Mouse (Mus musculus): ENCODE measurements at regions not wholly inside any gene's neighbourhood (a gene's known extent, or its start where the extent isn't known, plus 50 kb on each side); places are given as distances from the start of the nearest gene placed in this dataset.

GRCm38 (mm10) chr8:7718898-7719696, 941.9 kb downstream of the Efnb2 start:
- no peak for TF ChIP-seq CTCF (IDR thresholded peaks at IDR 0.05; ENCODE audit: control insufficient read depth, insufficient read depth, insufficient read length)
- TF ChIP-seq MYOD1 (IDR thresholded peaks at IDR 0.05; ENCODE audit: control insufficient read depth, insufficient read length, low read depth): no peak
- TF ChIP-seq USF1 (IDR thresholded peaks at IDR 0.05; ENCODE audit: low read depth): no peak
- TF ChIP-seq CEBPB (IDR thresholded peaks at IDR 0.05; ENCODE audit: low read depth): no peak
- TF ChIP-seq MYOG (IDR thresholded peaks at IDR 0.05; ENCODE audit: control insufficient read depth, extremely low read depth, insufficient read length): no peak
- no peak for TF ChIP-seq FOSL1 (IDR thresholded peaks at IDR 0.05; ENCODE audit: insufficient read depth, low read length, poor library complexity, severe bottlenecking)

Measured in C2C12 (cell line).